Mouse (Mus musculus) heart, adult 2 months (tissue): ENCODE results near the gene Naa25.

Experiments
- CTCF ChIP-seq: fragments of 200-600 bp; IDR thresholded peaks from 2 replicates; pipeline ENCODE4 v1.8.1; 2022; ENCODE audit warnings: antibody characterized with exemption, mild to moderate bottlenecking, moderate library complexity
- POLR2A ChIP-seq: fragments of 200-500 bp; IDR thresholded peaks from 2 replicates; pipeline ENCODE4 v1.6.1; 2011; ENCODE audit warnings: mild to moderate bottlenecking, low read depth, low read length, control low read depth; ENCODE audit not compliant: insufficient read depth

DNA sequence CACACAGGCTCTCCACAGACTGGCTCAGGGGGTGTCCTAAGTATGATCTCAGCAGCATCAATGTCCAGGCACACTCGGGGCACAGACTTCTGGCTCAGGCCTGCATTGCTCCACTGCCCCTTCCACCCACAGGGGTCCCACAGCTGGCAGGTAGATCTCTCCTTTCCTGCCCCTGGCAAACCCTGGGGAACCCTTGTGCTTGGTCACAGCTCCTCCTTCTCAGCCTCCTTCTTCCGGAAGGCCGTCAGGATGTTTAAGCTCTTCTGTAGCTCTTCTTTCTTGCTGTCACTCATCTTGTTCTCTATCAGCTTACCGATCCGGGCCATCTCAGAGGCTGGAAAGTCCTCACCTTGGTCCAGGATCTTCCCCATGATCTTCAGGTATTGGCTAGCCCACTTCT is 47.1 kb downstream of the Naa25 start:
- no peak for TF ChIP-seq POLR2A
- no peak for TF ChIP-seq CTCF
